Mouse (Mus musculus) erythroblast, embryonic 14.5 days (primary cell): ENCODE results near the gene Wdr5.

Source experiments
- GATA1 ChIP-seq: IDR thresholded peaks from 2 replicates; pipeline ENCODE4 v1.6.1; 2012; ENCODE audit warnings: low read length, inconsistent platforms, mixed read lengths
- TAL1 ChIP-seq: IDR thresholded peaks from 3 replicates; pipeline ENCODE4 v1.6.1; 2012; ENCODE audit warnings: low read length, inconsistent platforms, mixed read lengths

DNA sequence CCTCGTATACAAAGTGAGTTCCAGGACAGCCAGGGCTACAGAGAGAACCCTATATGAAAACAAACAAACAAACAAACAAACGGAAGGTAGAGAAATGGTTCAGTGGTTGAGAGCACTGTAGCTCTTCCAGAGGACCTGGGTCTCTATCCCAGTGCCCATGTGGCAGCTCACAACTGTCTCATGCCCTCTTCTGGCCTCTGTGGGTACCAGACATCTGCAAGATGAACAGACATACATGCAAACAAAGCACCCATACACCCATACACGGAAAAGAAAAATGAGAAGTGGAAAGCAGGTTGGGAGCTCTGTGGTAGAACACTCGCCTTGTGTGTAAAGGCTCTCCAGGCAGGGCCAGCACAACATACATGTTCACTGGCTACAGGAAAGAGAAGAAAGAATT lies 34.6 kb upstream of the Wdr5 start:
- TF ChIP-seq GATA1: no peak
- TF ChIP-seq TAL1: no peak
